ENCODE assay signal across 27 mouse cellular contexts in genomic region chrX:57709115-57709877, GRCm38 (mm10).
A peak's percentile ranks its signal among the peaks of the same experiment; 100 is the strongest.
DNase-seq lines count a peak whose midpoint lies in the region; ATAC-seq and TF ChIP-seq lines count a peak whose summit lies in the region.
"Had no signal": no experiment of that assay in that cellular context is flagged by ENCODE, and none has a peak within 500 bp of the region (broad histone marks: within the 10 kb centered on the region; RNA-seq: fewer than 3 reads in every experiment).

No protein-coding gene starts in this region.

- peak overlapping the region; percentile 20; the same call in 1 of the 2 replicates for H3K4me3 ChIP-seq in forebrain, embryonic 10.5 days
- H3K4me3 ChIP-seq in forebrain, postnatal 0 days (ENCODE audit: low read depth, low read length) = no peak overlapping the region
- H3K4me3 ChIP-seq in hindbrain, embryonic 11.5 days (ENCODE audit: low read depth, low read length) = no peak overlapping the region
- no peak overlapping the region for H3K4me3 ChIP-seq in midbrain, embryonic 12.5 days
- H3K4me3 ChIP-seq: embryonic facial prominence, embryonic 12.5 days; erythroblast, embryonic 14.5 days; heart, embryonic 15.5 days; layer of hippocampus, adult 2 months; lung, embryonic 15.5 days; stomach, embryonic 15.5 days had no signal

- peaks cover 48% of the 10 kb centered on the region for H3K4me1 ChIP-seq in forebrain, embryonic 10.5 days
- H3K4me1 ChIP-seq in forebrain, postnatal 0 days (ENCODE audit: insufficient read depth) = no peaks in the 10 kb centered on the region
- no peaks in the 10 kb centered on the region for H3K4me1 ChIP-seq in hindbrain, embryonic 11.5 days (replicated peaks; ENCODE audit: control insufficient read depth, insufficient read depth, low read length)
- H3K4me1 ChIP-seq in midbrain, embryonic 12.5 days = peaks cover 7% of the 10 kb centered on the region; the same call in 1 of the 2 replicates
- H3K4me1 ChIP-seq: embryonic facial prominence, embryonic 12.5 days; heart, embryonic 15.5 days; lung, embryonic 15.5 days; stomach, embryonic 15.5 days had no signal

- no peak overlapping the region for H3K4me2 ChIP-seq in forebrain, postnatal 0 days (ENCODE audit: low read depth)
- no peak overlapping the region for H3K4me2 ChIP-seq in hindbrain, embryonic 11.5 days (replicated peaks; ENCODE audit: low read depth, low read length)
- peak overlapping the region; percentile 31 for H3K4me2 ChIP-seq in midbrain, embryonic 12.5 days (replicated peaks)
- H3K4me2 ChIP-seq: embryonic facial prominence, embryonic 12.5 days; heart, embryonic 15.5 days; lung, embryonic 15.5 days; stomach, embryonic 15.5 days had no signal

- H3K9me3 ChIP-seq in forebrain, embryonic 10.5 days = no peaks in the 10 kb centered on the region
- no peaks in the 10 kb centered on the region for H3K9me3 ChIP-seq in forebrain, postnatal 0 days (ENCODE audit: low read length)
- H3K9me3 ChIP-seq in hindbrain, embryonic 11.5 days (ENCODE audit: control insufficient read depth, low read length) = no peaks in the 10 kb centered on the region
- no peaks in the 10 kb centered on the region for H3K9me3 ChIP-seq in midbrain, embryonic 12.5 days
- H3K9me3 ChIP-seq: embryonic facial prominence, embryonic 12.5 days; G1E; heart, embryonic 15.5 days; lung, embryonic 15.5 days; stomach, embryonic 15.5 days had no signal

- no peak for DNase-seq in forebrain, embryonic 10.5 days (ENCODE audit: extremely low spot score, low spot score)
- no peak for DNase-seq in forebrain, postnatal 0 days
- DNase-seq in brain, embryonic 14.5 days (ENCODE audit: low read depth) = peak; percentile 65
- peak; percentile 18 for DNase-seq in hindbrain, embryonic 11.5 days (ENCODE audit: low spot score)
- no peak for DNase-seq in thymus, postnatal 25 days
- DNase-seq in gastrocnemius, postnatal 25 days = no peak
- no peak for DNase-seq in thymus, postnatal 36 days
- DNase-seq: adrenal gland, postnatal 14 days; cerebellum, adult 11 months; cerebellum, postnatal 10 days; gastrocnemius, postnatal 10 days; kidney, adult 8-10 months; kidney, postnatal 14 days; layer of hippocampus, postnatal 36 days; lung, postnatal 4 days; right cerebral cortex, postnatal 14 days; thymus, adult 18-20 months had no signal

- 42% methylated on average over 12 of the region's 12 CpGs for WGBS in forebrain, embryonic 10.5 days
- 46% methylated on average over 12 of the region's 12 CpGs for WGBS in forebrain, postnatal 0 days
- WGBS in hindbrain, embryonic 11.5 days = 50% methylated on average over 12 of the region's 12 CpGs
- 33% methylated on average over 12 of the region's 12 CpGs for WGBS in midbrain, embryonic 12.5 days

- no peak overlapping the region for H3K9ac ChIP-seq in forebrain, postnatal 0 days
- H3K9ac ChIP-seq in hindbrain, embryonic 11.5 days (ENCODE audit: low read depth, low read length) = no peak overlapping the region
- H3K9ac ChIP-seq in midbrain, embryonic 12.5 days (replicated peaks) = no peak overlapping the region
- H3K9ac ChIP-seq: embryonic facial prominence, embryonic 12.5 days; heart, embryonic 15.5 days; liver, embryonic 14.5 days; lung, embryonic 15.5 days; stomach, embryonic 15.5 days had no signal

- ATAC-seq in forebrain, postnatal 0 days = no peak
- ATAC-seq in hindbrain, embryonic 11.5 days (ENCODE audit: low FRiP score) = peak; percentile 64
- ATAC-seq in midbrain, embryonic 12.5 days (ENCODE audit: low FRiP score, low read depth) = peak; percentile 83
- ATAC-seq: activated CD4-positive, CD25-positive, alpha-beta regulatory T cell, adult 4 months had no signal

- no peak for TF ChIP-seq CTCF in forebrain, postnatal 0 days (IDR thresholded peaks at IDR 0.05; ENCODE audit: low read depth)
- no peak for TF ChIP-seq CTCF in brain, embryonic 14.5 days (IDR thresholded peaks at IDR 0.05; ENCODE audit: borderline replicate concordance, extremely low read depth, insufficient read depth, insufficient read length)

- no peak for TF ChIP-seq POLR2A in brain, embryonic 14.5 days (IDR thresholded peaks at IDR 0.05; ENCODE audit: borderline replicate concordance, extremely low read depth, insufficient read depth, insufficient read length, poor library complexity, severe bottlenecking)

- H3K27me3 ChIP-seq in forebrain, embryonic 10.5 days (ENCODE audit: poor library complexity, severe bottlenecking) = peaks cover 28% of the 10 kb centered on the region
- no peaks in the 10 kb centered on the region for H3K27me3 ChIP-seq in forebrain, postnatal 0 days (ENCODE audit: insufficient read depth, low read length)
- H3K27me3 ChIP-seq in hindbrain, embryonic 11.5 days (ENCODE audit: control insufficient read depth, insufficient read depth, low read length) = no peaks in the 10 kb centered on the region
- no peaks in the 10 kb centered on the region for H3K27me3 ChIP-seq in midbrain, embryonic 12.5 days
- H3K27me3 ChIP-seq: embryonic facial prominence, embryonic 12.5 days; heart, embryonic 15.5 days; lung, embryonic 15.5 days; stomach, embryonic 15.5 days had no signal

- peak overlapping the region; percentile 77 for H3K27ac ChIP-seq in forebrain, embryonic 10.5 days
- no peak overlapping the region for H3K27ac ChIP-seq in forebrain, postnatal 0 days (ENCODE audit: low read depth, low read length)
- H3K27ac ChIP-seq in hindbrain, embryonic 11.5 days (ENCODE audit: low read depth, low read length) = peak overlapping the region; percentile 42; the same call in 1 of the 2 replicates
- peak overlapping the region; percentile 73 for H3K27ac ChIP-seq in midbrain, embryonic 12.5 days (replicated peaks)
- H3K27ac ChIP-seq: embryonic facial prominence, embryonic 12.5 days; heart, embryonic 15.5 days; layer of hippocampus, adult 2 months; liver, embryonic 14.5 days; lung, embryonic 15.5 days; stomach, embryonic 15.5 days had no signal

- H3K36me3 ChIP-seq in forebrain, embryonic 10.5 days (replicated peaks) = no peaks in the 10 kb centered on the region
- H3K36me3 ChIP-seq in forebrain, postnatal 0 days (ENCODE audit: insufficient read depth) = no peaks in the 10 kb centered on the region
- H3K36me3 ChIP-seq in hindbrain, embryonic 11.5 days (ENCODE audit: control insufficient read depth, insufficient read depth, low read length) = no peaks in the 10 kb centered on the region
- no peaks in the 10 kb centered on the region for H3K36me3 ChIP-seq in midbrain, embryonic 12.5 days
- H3K36me3 ChIP-seq: embryonic facial prominence, embryonic 12.5 days; G1E; heart, embryonic 15.5 days; lung, embryonic 15.5 days; stomach, embryonic 15.5 days had no signal

Comparison
In these comparisons a context has a peak if more than half of its experiments do, and no peak if none do; other contexts are left out.
1. DNase-seq: peak in brain, embryonic 14.5 days (single experiment) and hindbrain, embryonic 11.5 days (single experiment); none in forebrain, embryonic 10.5 days (single experiment), forebrain, postnatal 0 days (single experiment), thymus, postnatal 25 days (single experiment), gastrocnemius, postnatal 25 days (single experiment) and thymus, postnatal 36 days (0 of 2).